Mouse (Mus musculus) ES-Bruce4 (cell line): ENCODE measurements around the gene Wtap. TPM values are rescaled to one million over a fixed set of nuclear protein-coding genes. Genes with fewer than 3 reads are reported as not detected.
"Not testable (repeated sequence)": the region's sequence is repeated elsewhere in the genome, so short reads cannot be mapped to it uniquely, and the experiment has no call there.

ENCODE experiments used
- H3K27ac ChIP-seq: 2 replicates; pipeline ENCODE4 v1.5.1; 2012; ENCODE audit warnings: low read length, inconsistent platforms; ENCODE audit not compliant: insufficient read depth
- H3K27me3 ChIP-seq: 2 replicates; pipeline ENCODE4 v1.6.1; 2012; ENCODE audit warnings: mild to moderate bottlenecking, low read length, inconsistent platforms; ENCODE audit not compliant: control insufficient read depth, poor library complexity, insufficient read depth, severe bottlenecking
- H3K36me3 ChIP-seq: 2 replicates; pipeline ENCODE4 v1.6.1; 2012; ENCODE audit warnings: inconsistent platforms, mild to moderate bottlenecking, low read length, moderate library complexity; ENCODE audit not compliant: control insufficient read depth, poor library complexity, insufficient read depth, severe bottlenecking
- H3K4me1 ChIP-seq: one replicate; pipeline ENCODE4 v1.8.1; 2011; ENCODE audit warnings: low read length; ENCODE audit not compliant: control insufficient read depth, insufficient read depth
- H3K4me3 ChIP-seq: 2 replicates; pipeline ENCODE4 v1.5.1; 2011; ENCODE audit warnings: low read depth, mild to moderate bottlenecking, low read length
- H3K9ac ChIP-seq: 2 replicates; pipeline ENCODE4 v1.6.1; 2012; ENCODE audit warnings: low read depth, mild to moderate bottlenecking, inconsistent platforms; ENCODE audit not compliant: poor library complexity, severe bottlenecking
- H3K9me3 ChIP-seq: replicated peaks from 2 replicates; pipeline ENCODE4 v1.6.1; 2012; ENCODE audit warnings: mild to moderate bottlenecking, low read length, inconsistent platforms; ENCODE audit not compliant: control insufficient read depth, poor library complexity, insufficient read depth, severe bottlenecking
- CTCF ChIP-seq: IDR thresholded peaks from one replicate; pipeline ENCODE4 v1.8.1; 2011; ENCODE audit warnings: low read depth, low read length
- EP300 ChIP-seq: IDR thresholded peaks from 2 replicates; pipeline ENCODE4 v1.6.1; 2011; ENCODE audit warnings: low read depth, low read length; ENCODE audit not compliant: insufficient read depth
- POLR2A ChIP-seq: IDR thresholded peaks from one replicate; pipeline ENCODE4 v1.8.1; 2011; ENCODE audit warnings: low read length; ENCODE audit not compliant: insufficient read depth
- polyA plus RNA-seq: library from polyadenylated mRNA; stranded (reverse); fragments of >200 nt; gene quantifications from 2 replicates; pipeline ENCODE4 v1.2.4, GENCODE M21; 2011; ENCODE audit warnings: low read depth; ENCODE audit not compliant: missing spikeins, insufficient read depth, insufficient read length

Wtap gene
- polyA plus RNA-seq, 1 experiment: 132 TPM

DNA sequence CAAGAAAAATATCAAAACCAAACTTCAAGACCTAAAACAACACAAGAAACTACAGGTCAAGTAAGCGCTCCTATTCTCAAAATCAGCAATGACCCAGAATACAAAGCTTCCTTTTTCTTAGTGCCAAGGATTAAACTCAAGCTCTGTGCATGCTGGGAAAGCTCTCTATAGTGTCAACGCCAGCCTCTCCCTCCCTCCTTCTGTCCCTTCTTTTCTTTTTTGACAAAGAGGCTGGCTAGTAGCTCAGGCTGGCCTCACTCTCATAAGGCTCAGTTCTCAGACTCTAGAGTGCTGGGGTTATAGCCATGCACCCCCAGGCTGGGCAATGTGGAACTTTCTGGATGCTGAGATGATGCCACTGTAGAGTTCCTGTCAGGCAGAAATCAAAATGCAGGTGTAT, 55.9 kb downstream of the Wtap start:
- H3K4me3 ChIP-seq: no peak overlapping the region
- H3K36me3 ChIP-seq: peaks cover 2% of the 10 kb centered on the region; the same call in 1 of the 2 replicates
- H3K4me1 ChIP-seq: no peaks in the 10 kb centered on the region
- H3K27me3 ChIP-seq: no peaks in the 10 kb centered on the region
- TF ChIP-seq CTCF (no peak), POLR2A (no peak), EP300 (no peak)
- no peaks in the 10 kb centered on the region for H3K9me3 ChIP-seq
- H3K27ac ChIP-seq: no peak overlapping the region
- no peak overlapping the region for H3K9ac ChIP-seq

DNA sequence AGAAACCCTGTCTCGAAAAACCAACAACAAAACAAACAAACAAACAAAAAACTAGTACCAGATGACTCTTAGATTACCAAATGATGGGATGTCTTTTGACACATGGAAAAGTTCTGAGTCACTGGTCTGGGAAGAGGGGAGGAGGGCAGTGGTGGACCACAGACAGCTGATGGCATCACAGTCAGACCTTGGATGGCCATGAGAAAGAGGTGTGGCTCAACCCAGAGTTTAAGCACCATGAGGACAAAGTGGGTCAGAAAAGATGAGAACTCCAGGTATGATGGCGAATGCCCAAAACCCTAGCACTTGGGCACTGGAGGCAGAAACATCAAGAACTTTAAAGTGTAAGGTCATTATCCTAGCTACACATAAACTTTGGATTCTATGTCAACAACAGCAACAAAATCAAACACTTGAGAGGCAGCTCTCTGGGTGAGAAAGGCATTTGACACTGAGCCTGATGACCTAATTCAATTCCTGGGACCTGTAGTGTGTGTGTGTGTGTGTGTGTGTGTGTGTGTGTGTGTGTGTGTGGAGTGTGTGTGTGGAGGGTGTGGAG, 56.5 kb downstream of the Wtap start:
- H3K27ac ChIP-seq: no peak overlapping the region
- TF ChIP-seq POLR2A: no peak
- no peak for TF ChIP-seq CTCF
- TF ChIP-seq EP300: no peak
- H3K4me1 ChIP-seq: no peaks in the 10 kb centered on the region
- no peaks in the 10 kb centered on the region for H3K27me3 ChIP-seq
- no peaks in the 10 kb centered on the region for H3K36me3 ChIP-seq
- H3K9ac ChIP-seq: no peak overlapping the region
- H3K9me3 ChIP-seq: no peaks in the 10 kb centered on the region
- no peak overlapping the region for H3K4me3 ChIP-seq

DNA sequence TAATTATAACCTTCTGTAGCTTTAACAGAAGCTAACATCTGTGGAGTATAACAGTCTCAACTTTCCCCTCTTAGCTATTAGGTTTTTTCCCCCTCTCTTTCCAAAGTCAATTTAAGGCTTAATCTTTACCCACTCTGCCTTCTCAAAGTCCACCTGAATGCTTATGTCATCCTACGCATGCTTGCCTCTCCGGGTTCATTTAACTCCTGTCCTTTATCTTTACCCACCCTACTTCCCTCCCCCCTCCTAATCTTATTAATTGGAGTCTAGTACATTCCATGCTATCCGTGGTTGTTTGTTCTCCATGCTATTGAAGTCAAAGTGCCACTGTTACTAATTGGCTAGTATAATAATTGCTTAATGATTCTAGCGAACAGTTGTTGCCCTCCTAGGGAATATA, 58.2 kb downstream of the Wtap start:
- no peak overlapping the region for H3K9ac ChIP-seq
- no peak overlapping the region for H3K27ac ChIP-seq
- TF ChIP-seq POLR2A (no peak), EP300 (no peak), CTCF (no peak)
- no peaks in the 10 kb centered on the region for H3K9me3 ChIP-seq
- no peaks in the 10 kb centered on the region for H3K36me3 ChIP-seq
- H3K4me1 ChIP-seq: no peaks in the 10 kb centered on the region
- no peak overlapping the region for H3K4me3 ChIP-seq
- H3K27me3 ChIP-seq: no peaks in the 10 kb centered on the region

DNA sequence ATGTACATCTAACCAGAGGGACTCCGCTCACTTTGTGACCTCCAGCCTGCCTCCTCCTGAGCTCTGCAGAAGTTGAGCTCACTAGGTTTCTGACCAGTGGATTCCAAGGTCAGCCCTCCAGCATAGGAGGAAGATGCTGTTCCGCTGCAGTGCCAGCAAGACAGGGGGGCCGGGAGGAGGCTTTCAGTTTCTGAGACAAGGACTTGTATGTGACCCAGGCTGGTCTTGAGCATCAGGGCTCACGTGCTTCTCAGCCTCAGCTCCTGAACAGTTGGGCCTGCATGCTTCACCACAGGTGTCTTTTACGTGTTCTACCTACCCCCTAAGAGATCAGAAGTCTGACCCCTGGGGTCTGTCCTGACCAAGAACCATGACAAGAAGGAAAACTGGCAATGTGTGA, 62.4 kb downstream of the Wtap start:
- H3K4me3 ChIP-seq, H3K27me3 ChIP-seq, H3K36me3 ChIP-seq, H3K4me1 ChIP-seq, H3K27ac ChIP-seq, H3K9me3 ChIP-seq, H3K9ac ChIP-seq: not testable (repeated sequence)

DNA sequence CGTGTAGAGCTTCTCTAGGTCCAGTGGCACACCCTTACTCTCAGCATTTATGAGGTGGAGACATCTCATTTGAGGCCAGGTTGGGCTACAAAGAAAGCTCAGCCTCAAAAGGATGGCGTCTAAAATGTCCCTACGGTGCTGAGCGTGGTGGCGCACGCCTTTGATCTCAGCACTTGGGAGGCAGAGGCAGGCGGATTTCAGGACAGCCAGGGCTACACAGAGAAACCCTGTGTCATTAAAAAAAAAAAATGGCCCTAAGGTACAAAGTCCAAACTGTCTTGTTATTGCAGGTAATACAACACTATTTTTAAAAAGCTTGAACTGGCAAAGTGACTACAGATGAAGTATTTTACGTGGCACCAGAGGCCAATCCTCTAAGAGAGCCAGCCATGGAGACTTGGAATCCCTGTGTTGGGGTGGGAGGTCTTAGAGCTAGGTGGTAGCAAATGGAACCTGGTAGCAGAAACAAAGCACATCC, 68.2 kb downstream of the Wtap start:
- H3K27me3 ChIP-seq: no peaks in the 10 kb centered on the region
- no peak for TF ChIP-seq CTCF
- no peak for TF ChIP-seq EP300
- no peak for TF ChIP-seq POLR2A
- H3K4me1 ChIP-seq: peaks cover 3% of the 10 kb centered on the region
- no peaks in the 10 kb centered on the region for H3K9me3 ChIP-seq
- no peak overlapping the region for H3K27ac ChIP-seq
- H3K9ac ChIP-seq: no peak overlapping the region
- no peak overlapping the region for H3K4me3 ChIP-seq
- peaks cover 41% of the 10 kb centered on the region for H3K36me3 ChIP-seq

DNA sequence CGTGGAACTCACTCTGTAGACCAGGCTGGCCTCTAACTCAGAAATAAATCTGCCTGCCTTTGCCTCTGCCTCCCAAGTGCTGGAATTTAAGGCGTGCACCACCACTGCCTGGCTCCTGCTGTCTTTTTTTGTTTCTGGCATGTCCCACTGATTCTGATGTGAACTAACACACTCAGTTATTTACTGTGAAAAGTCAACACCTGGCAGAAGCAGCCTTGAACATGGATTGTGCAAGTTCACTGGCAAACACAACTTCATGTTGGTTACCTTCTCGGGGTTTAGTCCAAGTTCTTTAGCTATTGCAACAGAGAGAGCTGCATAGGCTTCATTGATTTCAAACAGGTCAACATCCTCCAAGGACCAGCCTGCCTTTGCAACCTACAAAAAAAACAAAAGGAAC, 69.0 kb downstream of the Wtap start:
- 0 out of 2 replicates have a peak overlapping the region, but pooled peaks have one; percentile 33 for H3K27ac ChIP-seq
- H3K36me3 ChIP-seq: peaks cover 49% of the 10 kb centered on the region
- TF ChIP-seq CTCF (no peak), POLR2A (no peak), EP300 (no peak)

More for the DNA sequence above, 69.0 kb downstream of the Wtap start:
- Histone ChIP-seq H3K27me3 (no peaks in the 10 kb centered on the region), H3K4me3 (no peak overlapping the region), H3K9ac (no peak overlapping the region), H3K9me3 (no peaks in the 10 kb centered on the region), H3K4me1 (peaks cover 3% of the 10 kb centered on the region)
